Mouse (Mus musculus) heart, postnatal 36 days (tissue): ENCODE results near the gene Ptpn4. TPM values are rescaled to one million over a fixed set of nuclear protein-coding genes. Genes with fewer than 3 reads are reported as not detected.

Experiments used
- DNase-seq, 2 experiments: peaks; one replicate each; pipeline ENCODE4 v3.0.0; 2021 to 2022
- intact Hi-C: fragments of 180-260 bp; cut with DNase I; formaldehyde crosslinking; loops from one replicate; pipeline ENCODE4 v1.15.1; 2025
- total RNA-seq, 2 experiments: library from RNA; stranded (reverse); gene quantifications; 2 replicates each; pipeline ENCODE4 v1.2.3; 2021

The Ptpn4 gene
- total RNA-seq, 2 experiments from 2014 or later = 30.6 to 31.2 TPM

GRCm38 (mm10) chr1:119648205-119649111 lies 189.0 kb downstream of the Ptpn4 start, which contains the start of gene Epb41l5:
Gene Epb41l5, minus strand, starts transcription at chr1:119649000.
- peak; percentile 83 for DNase-seq
- intact Hi-C loops = loop anchor here (5.0 kb wide), 1 partner anchor 51 kb away; no protein-coding TSS in a partner anchor

- DNase-seq = no peak
- intact Hi-C loops = loop anchor here (5.0 kb wide), 1 partner anchor 49 kb away; no protein-coding TSS in a partner anchor
These were observed 191.1 kb downstream of the Ptpn4 start for GRCm38 (mm10) chr1:119646356-119646755.

- peak; percentile 13 to 26 for DNase-seq
- intact Hi-C loops = no loop called here
These were observed 195.0 kb downstream of the Ptpn4 start for GRCm38 (mm10) chr1:119642367-119642766.

- no peak for DNase-seq
- intact Hi-C loops = no loop called here
These were observed 196.2 kb downstream of the Ptpn4 start for GRCm38 (mm10) chr1:119641090-119641812.

- intact Hi-C loops = no loop called here
- no peak for DNase-seq
These were observed 197.4 kb downstream of the Ptpn4 start for GRCm38 (mm10) chr1:119640006-119640405.

GRCm38 (mm10) chr1:119637188-119638023 lies 200.0 kb downstream of the Ptpn4 start:
- intact Hi-C loops = no loop called here
- DNase-seq = no peak

- intact Hi-C loops = no loop called here
- no peak for DNase-seq
These were observed 202.7 kb downstream of the Ptpn4 start for GRCm38 (mm10) chr1:119634746-119635145.

- no peak for DNase-seq
- intact Hi-C loops = no loop called here
These were observed 207.0 kb downstream of the Ptpn4 start for GRCm38 (mm10) chr1:119630428-119630827.

- DNase-seq = no peak
These were observed 210.6 kb downstream of the Ptpn4 start for GRCm38 (mm10) chr1:119626837-119627236.

GRCm38 (mm10) chr1:119624444-119624843 lies 213.0 kb downstream of the Ptpn4 start:
- intact Hi-C loops = no loop called here
- DNase-seq = no peak

More at GRCm38 (mm10) chr1:119626837-119627236, 210.6 kb downstream of the Ptpn4 start:
- intact Hi-C loops = no loop called here

- DNase-seq = no peak
- intact Hi-C loops = no loop called here
These were observed 232.0 kb downstream of the Ptpn4 start for GRCm38 (mm10) chr1:119605396-119605795.

Other genes with a start within 250 kb of the Ptpn4 start
- gene Epb41l5, start 188.6 kb downstream of the Ptpn4 start, total RNA-seq = 1 to 10 TPM; 3.5 to 7.2 TPM
- 1 to 10 TPM; 9.6 to 10.0 TPM for gene Tmem177, start 75.6 kb upstream of the Ptpn4 start, total RNA-seq
- gene Cfap221, start 159.6 kb upstream of the Ptpn4 start, total RNA-seq = not detected
- not detected for gene Sctr, start 169.3 kb upstream of the Ptpn4 start, total RNA-seq
- 1 to 10 TPM; 5.4 to 8.8 TPM for gene Tmem37, start 236.5 kb upstream of the Ptpn4 start, total RNA-seq